Mouse (Mus musculus): ENCODE results near the gene Iqsec1.

Gene Iqsec1

DNA sequence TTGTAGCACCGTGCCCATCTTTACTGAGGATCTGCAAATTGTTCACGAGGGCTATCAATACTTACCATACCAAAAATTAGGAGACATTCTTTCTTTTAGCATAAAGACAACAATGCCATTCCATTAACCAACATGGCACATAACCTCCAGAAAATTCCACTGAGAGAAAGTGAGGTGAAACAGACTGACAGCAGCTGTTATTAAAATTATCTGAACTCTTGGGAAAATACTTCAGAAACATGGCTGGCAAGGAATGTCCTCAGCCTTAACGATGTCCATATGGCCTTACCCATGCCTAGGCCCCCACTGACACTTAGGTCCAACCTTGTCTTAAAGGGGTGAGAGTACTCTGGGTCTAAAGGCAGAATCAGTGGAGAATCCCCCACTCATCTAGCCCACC, 260.7 kb downstream of the Iqsec1 start:
- DNase-seq (ENCODE audit: low spot score): no peak

DNA sequence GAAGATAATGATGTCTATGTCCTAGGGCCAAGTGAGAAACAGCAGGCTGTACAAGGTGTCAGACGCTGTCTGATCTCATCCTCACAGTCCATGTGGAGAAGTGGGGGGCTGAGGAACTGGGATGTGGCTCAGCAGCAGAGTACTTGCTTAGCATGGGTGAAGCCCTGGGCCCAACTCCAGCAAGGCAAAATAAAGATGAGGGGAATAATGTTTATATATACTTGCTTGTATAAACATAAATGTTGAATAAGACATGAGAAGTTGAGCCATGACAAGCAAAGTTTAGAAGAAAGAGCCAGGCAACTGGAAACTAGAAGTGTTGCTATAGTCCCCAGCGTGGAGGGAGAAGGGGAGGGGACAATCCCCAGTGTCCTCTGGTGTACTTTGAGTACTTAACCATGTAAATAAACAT, 261.8 kb downstream of the Iqsec1 start:
- DNase-seq (ENCODE audit: low spot score): no peak

DNA sequence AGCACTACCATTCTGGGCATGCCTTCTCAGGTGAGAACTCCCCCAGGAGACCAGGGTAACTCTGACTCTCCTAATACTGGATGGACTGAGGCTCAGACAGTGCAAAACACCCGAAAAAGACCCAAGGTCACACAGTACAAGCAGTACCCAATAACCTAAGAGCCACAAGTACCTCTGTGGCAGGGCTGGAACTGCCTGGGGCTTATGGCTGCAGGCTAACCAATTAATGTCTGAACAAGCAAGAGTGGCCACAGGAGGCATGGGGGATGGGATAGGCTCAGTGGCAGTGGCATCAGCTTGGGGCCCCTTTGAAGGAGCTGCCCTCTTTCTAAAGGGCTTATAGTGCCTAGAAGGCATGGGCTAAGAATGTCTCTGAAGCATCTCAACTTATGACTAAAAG, 263.0 kb downstream of the Iqsec1 start:
- no peak for DNase-seq (ENCODE audit: low spot score)

DNA sequence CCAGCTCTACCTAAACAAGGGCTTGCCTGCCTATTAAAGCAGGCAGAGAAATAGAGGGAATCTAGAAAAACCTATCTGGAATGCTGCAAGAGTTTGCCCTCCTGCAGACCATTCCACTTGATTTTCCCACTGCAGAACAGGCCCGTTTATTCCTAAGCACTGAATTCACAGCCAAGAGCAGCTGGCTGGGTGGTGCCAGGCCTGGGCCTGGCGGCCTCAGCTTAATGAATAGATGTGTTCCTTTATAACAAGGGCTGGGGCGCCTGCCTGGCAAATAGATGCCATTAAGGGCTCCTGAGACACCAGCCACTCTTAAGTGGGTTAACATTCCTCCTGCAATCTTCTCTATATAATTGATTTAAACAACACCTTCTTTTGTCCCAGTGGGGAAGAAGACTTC, 265.5 kb downstream of the Iqsec1 start:
- no peak for DNase-seq (ENCODE audit: low spot score)

DNA sequence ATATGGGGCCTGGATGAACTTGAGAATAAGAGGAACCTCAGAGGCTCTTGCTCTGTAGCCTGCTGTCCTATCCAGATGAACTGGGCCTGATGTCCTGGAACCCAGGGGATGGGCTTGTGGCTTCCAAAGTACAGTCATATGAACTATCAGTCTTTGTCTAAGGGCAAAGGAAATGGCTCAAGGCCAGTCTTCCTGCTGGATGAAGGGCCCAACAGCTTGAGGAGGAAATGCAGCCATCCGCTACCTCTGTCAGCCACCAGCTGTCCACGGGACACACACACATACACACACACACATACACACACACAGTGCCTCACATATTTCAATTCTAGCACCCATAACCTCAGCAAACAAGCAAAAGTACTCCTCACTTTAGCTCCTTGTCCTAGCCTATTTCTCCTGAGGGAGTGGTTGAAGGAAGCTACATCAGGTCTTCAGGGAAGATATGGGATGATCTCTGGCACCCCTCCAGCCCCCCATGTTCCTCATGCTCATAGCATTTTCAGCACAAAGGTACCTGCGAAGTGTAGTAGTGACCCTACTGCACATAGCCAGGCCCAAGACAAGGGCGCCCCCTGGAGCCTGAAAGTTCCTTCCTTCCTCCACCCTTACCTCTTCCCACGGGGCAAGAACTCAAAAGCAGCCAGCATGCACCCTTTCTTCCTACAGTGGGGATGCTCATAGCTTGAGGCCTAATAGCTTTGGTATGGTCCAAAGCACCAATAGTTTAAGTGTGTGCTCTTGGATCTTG, 267.3 kb downstream of the Iqsec1 start:
- no peak for DNase-seq (ENCODE audit: low spot score)

DNA sequence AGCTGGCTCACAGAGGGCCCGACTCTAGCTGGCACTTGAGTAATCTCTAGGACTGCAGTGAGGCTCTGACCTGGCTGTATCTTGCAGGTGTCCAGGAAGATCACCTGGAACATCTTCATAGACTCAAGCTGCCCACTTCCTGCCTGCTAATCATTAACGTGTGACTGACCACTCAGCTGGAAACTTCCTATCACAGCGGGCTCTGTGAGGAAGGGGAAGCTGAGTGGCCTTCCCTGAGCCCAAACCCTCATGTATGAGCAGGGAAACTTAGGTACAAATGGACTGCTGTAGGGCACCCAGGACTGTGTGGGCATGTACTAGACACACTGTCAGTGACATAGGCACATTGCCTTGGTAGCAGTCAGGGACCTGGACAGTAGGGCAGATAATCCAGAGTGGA, 268.3 kb downstream of the Iqsec1 start:
- no peak for DNase-seq (ENCODE audit: low spot score)

DNA sequence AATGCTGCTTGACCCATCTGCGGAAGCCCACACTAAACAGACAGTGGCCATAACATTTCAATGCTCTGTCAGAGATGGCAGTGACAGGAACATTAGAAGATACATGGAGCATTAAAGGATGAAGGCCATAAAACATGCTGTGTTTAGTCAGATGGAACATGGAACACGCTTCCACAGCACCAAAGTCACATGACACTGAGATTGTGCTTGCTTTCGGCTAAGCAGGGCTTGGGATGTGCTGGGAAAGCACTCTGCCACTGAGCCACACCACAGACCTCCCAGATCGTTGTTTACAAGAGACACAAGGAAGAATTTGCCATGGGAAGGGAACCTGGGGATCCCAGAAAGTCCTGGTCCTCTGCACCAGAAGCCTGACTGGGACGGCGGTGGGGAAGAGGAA, 269.1 kb downstream of the Iqsec1 start:
- DNase-seq (ENCODE audit: low spot score): no peak

DNA sequence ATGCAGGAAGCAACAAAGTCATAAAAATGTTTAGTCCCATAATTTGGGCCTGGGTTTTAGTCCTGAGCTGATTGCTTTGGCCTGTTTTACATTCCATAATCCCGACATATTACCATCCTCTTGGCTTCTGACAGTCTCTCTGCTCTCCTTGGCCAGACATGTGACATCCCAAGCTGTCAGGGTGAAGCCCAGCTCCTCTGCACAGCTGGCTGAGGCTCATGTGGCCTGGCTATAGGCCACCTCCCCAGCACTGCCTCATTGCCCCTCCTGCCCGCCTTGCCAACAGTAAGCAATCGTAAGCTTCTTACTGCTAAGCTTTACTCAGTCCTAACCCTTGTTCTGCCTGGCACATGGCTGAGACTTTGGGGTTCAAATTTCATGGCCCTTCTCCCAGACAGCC, 270.0 kb downstream of the Iqsec1 start:
- DNase-seq (ENCODE audit: low spot score): no peak

DNA sequence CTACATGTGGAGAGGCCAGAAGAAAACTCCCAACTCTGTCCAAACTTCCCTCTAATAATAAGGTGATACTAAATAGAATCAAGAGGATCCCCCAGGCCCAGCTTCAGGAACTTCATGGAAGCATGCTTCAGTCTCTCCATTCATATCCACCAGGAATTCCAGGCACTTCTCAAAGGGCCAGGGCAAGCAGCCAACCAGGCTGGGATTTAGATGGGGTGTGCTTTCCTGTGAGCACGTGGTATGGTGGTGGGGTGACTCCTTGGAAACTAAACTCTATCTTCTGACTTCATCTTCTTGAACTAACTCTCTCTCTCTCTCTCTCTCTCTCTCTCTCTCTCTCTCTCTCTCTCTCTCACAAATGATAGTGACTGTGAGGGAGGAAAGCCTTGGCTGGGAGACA, 270.8 kb downstream of the Iqsec1 start:
- DNase-seq (ENCODE audit: low spot score): no peak

DNA sequence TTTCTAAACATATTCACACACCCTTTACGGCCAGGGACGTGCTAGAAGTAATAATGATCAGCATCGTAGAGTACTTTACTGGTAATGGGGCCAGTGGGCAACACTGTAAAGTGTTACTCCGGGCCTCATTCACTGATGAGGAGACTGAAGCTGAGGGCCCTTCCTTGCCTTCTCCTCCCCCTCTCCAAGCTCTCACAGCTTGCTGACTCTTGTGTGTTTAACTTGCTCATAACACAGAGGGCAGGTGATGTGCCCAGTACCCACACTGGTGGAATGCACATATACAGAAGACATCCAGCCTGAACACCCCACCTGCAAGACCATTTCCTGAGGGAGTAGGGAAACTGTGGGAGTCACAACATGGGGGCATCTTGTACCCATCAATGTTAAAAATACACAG, 271.6 kb downstream of the Iqsec1 start:
- no peak for DNase-seq (ENCODE audit: low spot score)

DNA sequence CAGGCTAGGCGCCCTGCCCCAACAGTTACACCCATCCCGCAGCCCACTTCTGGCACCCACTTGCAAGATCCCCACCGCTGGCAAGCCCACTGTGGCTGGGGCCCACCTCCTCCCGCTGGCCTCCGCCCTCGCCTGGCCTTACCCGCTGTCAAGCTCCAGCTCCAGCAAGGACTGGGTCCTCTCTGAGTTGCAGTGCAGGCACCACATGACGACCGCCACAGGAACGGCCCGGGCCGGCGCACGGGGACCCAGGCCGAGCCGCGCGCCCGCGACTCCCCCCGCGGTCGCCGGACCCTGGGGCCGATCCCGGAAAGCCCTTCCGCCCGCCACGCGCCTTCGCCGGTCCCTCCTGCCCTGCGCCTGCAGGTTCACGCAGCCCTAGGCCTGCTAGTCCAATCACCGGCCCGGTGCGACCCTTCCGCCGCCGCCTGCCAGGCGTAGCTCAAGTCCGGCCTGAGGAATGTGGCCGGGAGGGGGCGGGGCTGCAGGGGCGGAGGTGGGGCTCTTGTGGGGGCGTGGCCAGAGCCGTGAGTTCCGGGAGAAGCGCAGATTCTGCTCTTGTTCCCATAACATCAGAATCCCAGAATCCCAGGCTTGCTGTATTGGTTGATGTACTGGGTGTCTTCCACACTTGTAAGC, 272.3 kb downstream of the Iqsec1 start:
- no peak for DNase-seq (ENCODE audit: low spot score)

DNA sequence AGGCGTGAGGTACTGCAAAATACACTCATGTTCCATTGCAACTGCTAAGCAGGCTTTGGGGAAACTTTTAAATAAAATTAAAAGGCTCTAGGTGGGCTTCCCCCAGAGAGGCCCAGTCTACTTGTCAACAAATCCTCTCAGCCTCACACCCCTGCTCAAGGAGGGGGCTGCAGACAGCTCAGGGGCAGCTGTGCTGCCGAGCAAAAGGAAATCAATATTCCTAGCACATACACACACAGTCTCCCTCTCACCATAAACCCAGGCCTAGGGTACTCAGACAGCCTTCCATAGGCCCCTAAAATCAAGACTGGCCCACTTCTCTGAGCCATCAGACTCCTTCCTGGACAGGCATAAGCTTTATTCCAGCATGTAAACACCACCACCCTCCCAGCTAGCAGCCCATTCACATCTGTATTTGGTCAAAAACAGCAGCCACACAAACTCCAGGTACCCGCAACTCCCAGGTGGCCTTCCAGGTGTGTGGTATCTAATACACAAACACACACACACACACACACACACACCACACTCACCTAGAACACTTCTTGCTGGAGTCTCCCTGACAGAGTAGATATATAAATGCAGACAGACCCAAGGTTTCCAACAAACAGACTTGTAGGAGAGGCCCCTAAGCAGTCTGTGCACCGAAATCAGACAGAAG, 273.1 kb downstream of the Iqsec1 start:
- DNase-seq (ENCODE audit: low spot score): no peak

DNA sequence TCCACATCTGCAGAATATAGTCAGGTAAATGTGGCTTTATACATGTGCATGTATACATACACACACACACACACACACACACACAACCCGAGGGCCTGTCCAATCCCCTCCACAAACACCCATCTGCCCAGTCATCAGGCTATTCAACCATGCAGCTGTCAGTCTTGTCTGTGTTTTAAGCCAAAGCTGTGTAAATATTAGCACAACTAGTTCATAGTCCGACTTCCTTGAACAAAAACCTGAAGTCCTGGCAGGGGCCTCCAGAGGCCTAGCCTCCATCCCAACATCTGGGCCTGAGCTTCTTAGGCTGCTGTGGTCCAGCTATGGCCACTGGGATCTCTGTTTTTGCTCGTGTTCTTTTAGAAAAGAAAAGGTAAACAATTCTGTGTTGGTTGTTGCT, 274.8 kb downstream of the Iqsec1 start:
- DNase-seq (ENCODE audit: low spot score): no peak

DNA sequence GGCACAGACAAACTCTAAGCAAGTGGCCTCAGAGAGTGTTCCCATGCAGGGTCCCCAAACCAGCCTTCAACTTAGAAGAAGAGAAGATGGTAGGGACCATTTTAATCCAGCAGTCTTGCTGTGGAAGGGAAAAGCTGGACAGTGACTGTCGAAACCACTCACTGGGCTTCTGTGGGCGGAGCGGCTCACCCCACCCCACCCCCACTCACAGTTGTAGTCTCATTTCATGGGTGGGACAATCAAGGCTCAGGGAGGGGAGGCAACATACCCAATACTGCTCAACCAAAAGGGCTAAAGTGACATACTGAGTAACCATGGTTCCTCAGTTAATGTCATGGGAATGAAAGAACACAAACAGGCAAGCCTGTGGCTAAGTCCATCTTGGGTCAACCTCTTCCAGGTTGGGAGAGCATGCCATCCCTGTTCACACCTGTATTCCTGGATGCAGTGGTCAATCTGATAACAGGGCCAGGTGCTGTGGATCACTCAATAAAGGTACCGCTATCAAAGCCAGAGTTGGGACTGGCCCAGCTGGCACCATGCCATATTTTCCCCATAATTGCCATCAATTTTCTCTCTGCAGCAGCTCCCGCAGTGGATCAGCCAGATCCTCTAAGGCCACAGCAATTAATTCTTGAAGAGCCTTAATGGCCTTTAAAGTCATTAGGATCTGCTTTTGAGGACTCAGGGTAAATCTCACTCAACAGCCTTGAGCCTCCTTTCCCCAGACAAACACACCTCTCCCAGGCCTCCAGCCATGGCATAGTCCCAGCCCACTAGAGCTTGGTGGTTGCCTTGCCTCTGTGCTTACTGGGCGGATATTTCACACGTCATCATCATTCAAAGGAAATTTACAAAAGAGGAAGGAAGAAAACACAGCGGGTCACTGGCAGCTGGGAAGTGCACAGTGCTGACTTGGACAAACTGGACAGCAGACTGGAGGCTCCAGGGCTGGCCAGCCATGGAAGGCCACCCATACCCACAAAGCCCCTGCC, 275.7 kb downstream of the Iqsec1 start:
- no peak for DNase-seq (ENCODE audit: low spot score)

DNA sequence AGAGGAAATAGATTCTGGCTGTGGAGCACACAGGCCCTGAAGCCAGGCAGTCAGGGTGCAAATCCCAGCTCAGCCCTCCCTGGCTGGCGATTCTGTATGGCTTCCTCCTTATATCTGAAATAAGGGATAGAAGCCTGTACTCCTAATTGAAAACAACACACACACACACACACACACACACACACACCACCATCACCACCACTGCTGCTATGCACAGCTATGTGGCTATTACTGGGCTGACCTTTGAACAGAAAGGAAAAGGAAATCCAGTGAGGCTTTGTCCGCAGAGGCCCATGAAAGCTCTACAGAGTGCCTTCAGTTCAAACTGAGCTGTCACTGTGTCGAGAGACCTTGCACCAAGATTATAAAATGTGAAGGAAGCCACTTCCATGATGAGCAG, 276.4 kb downstream of the Iqsec1 start:
- no peak for DNase-seq (ENCODE audit: low spot score)

DNA sequence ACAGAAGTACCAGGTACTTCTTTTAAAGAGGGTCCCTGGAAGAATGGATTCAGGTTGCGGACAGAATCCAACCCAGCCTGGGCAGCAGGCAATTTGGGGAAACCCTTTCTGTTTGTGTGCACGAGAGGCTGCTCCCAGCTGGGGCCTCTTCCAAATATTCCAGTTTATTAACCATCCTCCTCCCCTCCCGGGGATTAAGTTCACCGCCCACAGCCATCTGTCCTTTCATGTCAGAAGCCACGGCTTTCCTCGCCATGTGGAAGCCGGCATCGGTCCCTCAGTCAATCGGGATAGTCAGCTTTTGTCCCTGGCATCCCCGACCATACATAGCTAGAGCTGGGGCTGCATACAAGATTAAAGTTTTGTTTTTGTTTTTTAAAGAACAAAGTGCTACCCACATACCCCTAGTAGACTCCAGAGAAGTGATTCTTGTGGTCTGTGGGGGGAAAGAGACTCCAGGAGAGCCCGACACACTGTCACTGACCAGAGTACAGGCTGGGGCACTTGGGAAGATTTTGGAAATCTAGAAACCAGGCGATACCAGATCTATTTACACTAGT, 276.9 kb downstream of the Iqsec1 start:
- DNase-seq (ENCODE audit: low spot score): no peak

DNA sequence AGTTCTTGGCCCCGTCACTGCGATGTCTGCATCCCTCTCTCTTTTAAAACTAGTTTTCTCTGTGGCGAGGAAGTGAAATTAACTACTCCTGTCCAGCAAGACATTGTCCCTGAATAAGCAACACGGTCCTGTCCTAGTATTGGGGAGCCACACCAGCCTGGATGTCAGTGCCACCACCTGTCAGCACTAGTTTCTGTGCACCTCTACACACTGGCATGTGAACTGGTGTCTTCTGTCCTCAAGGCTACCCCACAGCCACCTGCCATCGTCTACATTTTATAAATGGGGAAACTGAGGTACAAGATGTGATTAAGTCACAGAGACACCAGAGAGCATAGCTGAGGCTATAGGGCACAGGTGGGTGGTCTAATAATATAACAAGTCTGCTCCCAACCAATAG, 277.7 kb downstream of the Iqsec1 start:
- no peak for DNase-seq (ENCODE audit: low spot score)

DNA sequence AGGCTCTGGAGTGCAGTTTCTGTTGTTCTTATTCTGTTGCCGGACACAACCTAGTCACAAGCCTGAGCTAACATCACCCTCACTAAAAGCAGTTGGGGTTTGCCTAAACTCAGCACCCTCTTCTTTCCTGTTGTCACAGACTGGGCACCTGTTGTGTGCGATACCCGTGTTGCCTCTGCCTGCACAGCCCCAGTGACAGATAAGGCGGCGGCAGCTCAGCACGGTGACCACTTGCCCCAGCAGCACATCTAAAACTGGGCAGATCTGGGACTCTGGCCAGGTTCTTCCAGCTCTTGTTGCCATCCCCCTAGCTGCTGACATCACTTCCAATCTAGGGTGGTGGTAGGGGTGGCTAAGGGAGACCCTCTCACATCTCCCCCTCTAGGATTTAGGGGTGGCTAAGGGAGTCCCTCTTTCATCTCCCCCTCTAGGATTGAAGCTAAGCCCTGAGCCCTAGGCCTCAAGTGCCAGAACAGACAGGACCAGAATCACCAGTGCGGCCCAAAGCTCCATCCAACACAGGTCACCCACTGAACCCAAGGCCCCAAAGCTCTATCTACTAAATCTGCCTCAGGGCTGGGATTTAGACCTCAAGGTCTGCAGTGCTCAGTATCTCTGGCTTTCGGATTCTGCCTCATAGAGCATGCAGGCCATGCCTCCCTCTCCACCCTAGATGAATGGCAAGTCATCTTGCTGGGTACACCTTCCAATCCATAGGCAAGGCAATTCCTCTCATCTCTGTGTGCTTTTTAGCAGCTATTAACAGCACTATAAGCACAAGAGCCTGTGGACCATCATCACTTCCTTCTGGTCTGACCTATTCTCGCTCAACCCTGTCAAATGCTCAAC, 278.3 kb downstream of the Iqsec1 start:
- DNase-seq (ENCODE audit: low spot score): no peak

DNA sequence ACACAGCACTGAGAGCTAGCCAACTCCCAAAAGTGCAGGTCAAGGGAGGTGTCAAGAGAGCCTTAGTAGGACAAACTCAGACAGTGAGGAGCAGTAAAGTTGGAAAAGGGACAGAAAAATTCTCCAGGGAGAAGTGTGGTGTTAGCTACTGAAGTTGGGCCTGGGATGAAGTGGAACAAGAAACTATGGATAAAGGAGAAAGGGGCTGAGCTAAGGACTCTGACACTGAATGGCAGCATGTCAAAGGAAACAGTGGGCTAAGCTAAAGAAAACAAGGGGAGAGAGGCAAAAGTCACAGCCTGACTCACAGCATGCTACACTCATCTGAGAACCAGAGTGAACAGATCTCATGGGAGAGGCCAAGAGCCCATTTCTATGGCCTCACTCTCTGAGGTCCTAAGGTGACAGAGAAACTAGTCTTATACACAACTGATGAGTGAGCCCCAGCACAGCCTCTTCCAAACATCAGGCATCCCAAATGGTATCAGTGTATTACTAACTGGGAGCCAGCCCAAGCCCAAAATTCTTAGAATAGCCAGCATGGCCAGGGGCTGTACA, 280.3 kb downstream of the Iqsec1 start:
- no peak for DNase-seq (ENCODE audit: low spot score)

DNA sequence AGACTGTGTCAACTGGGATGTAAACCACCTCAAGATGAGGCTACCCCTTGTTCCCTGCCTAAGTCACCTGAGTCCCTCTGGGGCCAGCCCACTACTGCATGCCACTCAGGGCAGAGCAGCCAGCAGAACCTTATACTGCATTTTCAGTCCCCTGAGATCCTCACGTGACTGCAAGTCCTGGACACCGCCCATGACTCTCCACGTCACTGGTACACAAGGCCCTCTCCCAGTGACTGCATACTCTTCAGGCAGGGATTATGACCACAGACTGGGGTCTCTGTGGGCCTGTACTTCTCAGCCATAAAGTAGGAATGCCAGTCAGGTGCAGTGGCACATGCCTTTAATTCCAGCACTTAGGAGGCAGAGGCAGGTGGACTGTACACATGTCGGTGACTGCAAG, 281.3 kb downstream of the Iqsec1 start:
- no peak for DNase-seq (ENCODE audit: low spot score)

DNA sequence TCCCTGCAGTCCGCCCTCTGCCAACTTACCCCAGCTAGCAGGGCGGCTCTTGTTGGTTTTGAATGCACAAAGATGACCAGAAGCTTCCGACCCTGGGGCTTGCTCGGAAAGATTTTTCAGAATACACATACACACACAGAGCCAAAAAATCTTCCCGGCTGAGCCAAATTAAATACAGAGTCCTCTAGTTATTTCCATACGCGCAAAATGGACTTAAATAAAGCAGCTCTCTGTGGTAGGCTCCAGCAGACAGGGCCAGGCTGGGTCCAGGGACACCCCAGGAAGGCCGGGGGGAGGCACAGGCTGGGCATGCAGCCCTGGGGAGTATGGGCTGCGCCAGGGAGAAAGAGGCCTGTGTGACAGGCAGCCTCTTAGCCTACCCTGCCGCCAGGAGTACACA, 282.0 kb downstream of the Iqsec1 start:
- no peak for DNase-seq (ENCODE audit: low spot score)

All from left cerebral cortex, adult 11 months (tissue).